Mouse (Mus musculus) heart, adult 8-10 months (tissue): ENCODE measurements around the gene Dthd1. TPM values are rescaled to one million over a fixed set of nuclear protein-coding genes. Genes with fewer than 3 reads are reported as not detected.

Experiments used
- DNase-seq: peaks from one replicate; pipeline ENCODE4 v3.0.0; 2022; ENCODE audit warnings: low spot score
- total RNA-seq, 4 experiments: library from RNA; stranded (reverse); gene quantifications; 2 replicates each; pipeline ENCODE4 v1.2.4; 2022

Gene Dthd1
- total RNA-seq, result not detected

DNA sequence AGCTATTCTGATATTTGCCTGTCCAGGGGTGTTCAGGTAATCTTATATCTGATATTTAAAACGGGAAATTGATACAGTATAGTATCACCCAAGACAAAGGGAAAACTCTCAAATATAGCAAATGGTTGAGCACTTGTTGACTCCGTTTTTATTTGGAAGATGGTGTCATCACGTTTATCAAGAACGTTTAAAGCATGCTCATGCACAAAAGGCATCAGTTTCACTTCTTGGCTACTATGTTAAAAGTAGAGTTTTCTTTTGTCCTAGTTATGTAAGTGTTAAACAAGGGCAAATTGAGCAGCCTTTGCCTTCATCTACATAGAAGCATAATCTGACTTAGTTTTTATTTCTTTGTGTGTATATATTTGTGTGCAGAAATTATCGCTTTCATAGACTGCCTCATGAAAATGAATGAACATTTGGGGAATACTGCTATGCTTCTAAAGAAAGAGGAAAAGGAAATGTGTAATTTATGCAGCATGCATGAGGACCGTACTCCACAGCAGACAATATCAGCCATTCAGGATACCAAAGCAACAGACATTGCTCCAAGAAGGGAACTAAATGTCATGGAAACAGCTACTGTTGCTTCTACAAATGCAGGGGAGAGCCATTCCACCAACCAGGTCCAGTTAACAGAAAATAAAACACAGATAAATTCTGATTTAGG, at the start of gene Dthd1:
Gene Dthd1, plus strand, starts transcription at position 422 of the 670 bp plus-strand sequence.
- no peak for DNase-seq

GRCm38 (mm10) chr5:62764161-62764560, 49.5 kb upstream of the Dthd1 start:
- no peak for DNase-seq

DNA sequence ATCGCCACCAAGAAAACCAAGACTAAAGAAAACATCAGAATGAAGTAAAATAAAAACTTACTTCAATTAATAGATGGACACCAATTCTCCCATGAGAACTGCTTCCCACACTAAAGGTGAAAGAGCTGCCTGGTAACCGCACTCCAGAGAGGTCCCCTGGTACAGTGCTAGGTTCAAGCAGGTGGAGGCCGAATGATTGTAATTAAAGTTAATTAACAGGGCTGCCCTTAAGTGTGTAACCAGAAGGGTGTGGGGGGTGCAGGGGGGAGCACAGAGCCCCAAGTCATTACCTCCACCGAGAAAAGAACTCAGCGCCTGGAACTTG, 48.2 kb upstream of the Dthd1 start:
- no peak for DNase-seq

DNA sequence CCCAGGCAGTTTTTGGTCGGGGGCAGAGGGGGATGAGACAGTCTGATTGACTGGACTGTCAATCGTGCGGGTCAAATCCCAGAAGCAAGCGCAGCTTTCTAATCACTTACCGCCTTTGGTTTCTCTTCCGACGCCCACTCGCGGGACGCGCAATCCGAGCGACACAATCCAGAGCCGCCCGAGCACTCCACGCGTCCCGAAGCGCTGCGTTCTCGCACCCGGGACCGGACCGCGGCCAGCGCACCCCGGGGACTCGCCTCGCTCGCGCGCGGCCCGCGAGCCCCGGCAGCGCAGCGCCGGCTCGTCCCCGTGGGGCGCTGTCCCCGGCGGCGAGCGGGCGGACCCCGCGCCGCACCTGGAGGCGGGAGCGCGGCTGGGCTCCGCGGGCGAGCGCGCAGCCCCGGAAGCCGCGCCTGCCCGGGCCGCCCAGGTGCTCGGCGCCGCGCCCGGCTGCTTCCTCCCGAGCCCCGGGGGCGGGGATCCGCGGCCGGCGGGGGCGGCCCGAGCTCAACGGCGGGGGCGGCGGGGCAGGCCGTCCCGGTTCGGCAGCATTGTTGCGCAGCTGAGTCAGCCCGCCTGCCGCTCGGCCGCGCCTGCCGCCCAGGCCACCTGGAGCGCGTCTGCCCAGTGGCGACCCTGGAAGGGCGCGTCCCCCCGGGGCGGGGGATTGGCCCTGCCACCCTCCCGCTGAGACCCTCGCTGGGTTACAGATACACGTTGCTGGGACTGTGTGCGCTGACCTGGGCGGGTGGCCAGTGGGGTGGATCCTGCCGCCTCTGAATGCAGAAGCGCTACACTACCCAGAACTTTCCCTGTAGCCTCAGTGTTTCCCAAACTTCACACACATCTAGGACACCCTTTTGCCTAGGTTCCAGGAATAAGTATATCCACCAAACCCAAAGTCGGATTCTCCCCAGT, 47.6 kb upstream of the Dthd1 start, which contains the start of gene Arap2:
Gene Arap2, minus strand, starts transcription at position 376 of the 918 bp plus-strand sequence.
- peak; percentile 60 for DNase-seq

DNA sequence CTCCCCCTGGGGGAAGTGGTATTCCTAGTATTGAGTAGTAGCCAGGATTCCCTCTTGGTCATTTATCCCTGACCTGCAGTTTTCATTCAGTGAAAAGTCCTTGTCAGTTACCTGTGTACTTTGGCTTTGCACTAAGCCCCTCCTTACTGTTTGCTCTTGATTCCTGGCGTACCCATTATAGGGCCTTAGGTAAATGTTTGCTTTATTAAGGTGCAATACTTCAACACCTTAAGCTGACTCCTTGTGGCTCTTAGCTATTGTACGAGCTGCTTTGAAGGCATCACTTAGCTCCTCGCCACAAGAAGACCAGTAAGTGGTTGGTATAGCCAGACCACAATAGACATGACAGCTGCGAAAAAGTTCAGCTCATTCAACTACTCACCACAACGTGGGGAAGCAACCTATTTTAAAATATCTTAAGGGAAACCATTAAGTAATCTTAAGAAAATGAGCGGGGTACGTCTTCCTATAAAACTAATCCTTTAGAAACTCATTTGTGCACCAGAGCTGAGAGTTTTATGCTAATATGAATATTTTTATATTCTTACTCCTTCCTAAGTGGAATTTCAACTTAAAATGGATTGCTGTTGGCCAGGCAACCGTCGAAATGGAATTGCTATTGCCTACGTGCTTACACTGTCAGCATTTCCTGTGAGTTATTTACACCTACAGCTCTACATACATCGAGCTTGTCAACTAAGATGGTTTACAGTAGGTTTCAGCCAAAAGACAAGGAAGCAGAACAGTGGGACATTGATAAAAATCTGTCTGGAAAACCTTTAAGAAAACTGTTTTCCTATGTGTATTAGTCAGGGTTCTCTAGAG, 41.6 kb upstream of the Dthd1 start:
- no peak for DNase-seq

- DNase-seq, result no peak
Measured at GRCm38 (mm10) chr5:62777804-62778203, 35.8 kb upstream of the Dthd1 start.

DNA sequence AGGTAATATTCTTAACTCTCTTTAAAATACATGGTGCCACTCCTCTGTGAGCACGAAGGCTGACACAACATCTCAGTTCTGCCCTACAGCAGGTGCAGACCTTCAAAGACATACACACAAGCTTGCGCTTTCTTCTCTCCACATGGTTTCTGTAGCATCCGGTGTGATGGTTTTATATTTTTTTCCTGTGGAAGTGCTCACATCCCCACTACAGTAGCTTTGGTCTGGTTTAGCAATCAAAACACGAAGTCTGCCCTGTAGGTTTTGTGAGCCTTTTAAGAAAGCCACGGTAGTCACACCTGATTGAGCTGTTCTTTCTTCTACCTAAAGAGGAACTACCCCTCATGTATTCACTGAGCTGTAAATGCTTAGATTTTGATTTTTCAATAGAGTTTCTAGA, 34.9 kb upstream of the Dthd1 start:
- DNase-seq, result no peak

DNA sequence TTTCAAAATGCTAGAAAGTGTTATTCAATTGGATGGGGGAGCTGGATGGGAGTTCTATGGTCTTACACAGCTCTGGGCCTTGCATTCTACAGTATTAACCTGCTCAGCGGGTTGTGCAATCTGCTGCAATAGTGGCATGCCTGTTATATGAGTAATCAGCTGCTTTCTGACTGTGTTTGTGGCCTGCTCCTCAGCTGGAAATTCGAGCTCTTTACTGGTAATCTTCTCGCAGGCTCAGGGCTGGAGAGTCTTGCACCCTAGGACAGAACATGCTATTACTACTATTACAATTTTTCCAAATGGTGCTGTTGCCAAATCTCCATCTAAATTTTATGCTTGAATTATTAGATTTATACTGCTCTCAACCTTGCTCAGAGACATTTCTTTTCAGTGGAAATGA, 26.8 kb upstream of the Dthd1 start:
- DNase-seq, result no peak

- no peak for DNase-seq
Measured at GRCm38 (mm10) chr5:62790921-62791564, 22.6 kb upstream of the Dthd1 start.

GRCm38 (mm10) chr5:62792776-62793175, 20.8 kb upstream of the Dthd1 start:
- DNase-seq, result no peak

DNA sequence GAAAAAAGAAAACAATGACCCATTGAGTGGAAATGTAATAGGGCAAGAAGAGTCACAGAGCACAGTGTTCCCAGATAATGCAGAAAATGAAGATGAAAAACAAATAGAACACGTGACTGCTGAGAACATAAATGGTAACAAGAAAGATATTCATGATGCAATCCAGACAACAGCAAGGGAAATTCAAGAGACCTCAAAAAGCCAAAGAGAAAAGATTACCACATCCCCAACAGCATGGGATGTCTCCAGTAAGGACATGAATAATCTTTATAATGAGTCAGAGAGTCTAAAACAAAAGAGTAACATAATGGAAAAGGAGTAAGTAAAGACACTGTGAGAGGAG, 420 bp downstream of the Dthd1 start:
- DNase-seq, result no peak

- DNase-seq, result no peak
Measured at GRCm38 (mm10) chr5:62815741-62816140, 2.1 kb downstream of the Dthd1 start.

DNA sequence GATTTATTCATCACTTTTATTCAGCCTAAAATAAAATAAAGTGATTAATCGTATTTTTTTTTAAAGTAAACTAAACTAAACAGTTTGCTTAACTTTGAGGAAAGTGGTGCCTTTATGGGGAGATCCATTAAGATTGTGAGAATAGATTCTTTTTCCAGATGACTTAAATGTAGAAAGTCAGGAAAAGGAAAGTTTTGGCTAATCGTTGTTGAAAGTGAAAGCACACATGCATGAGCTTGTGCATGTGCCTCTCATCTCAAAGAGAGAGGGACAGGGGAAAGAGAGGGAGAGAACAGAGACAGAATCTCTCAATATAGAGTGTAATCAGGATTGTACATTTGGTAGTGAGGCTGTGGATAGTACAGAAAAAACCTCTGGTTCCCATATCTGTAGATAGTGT, 5.9 kb downstream of the Dthd1 start:
- DNase-seq, result no peak

- DNase-seq, result no peak
Measured at GRCm38 (mm10) chr5:62820363-62821271, 7.0 kb downstream of the Dthd1 start.

GRCm38 (mm10) chr5:62842955-62843730, 29.5 kb downstream of the Dthd1 start:
- no peak for DNase-seq

GRCm38 (mm10) chr5:62846571-62847131, 33.0 kb downstream of the Dthd1 start:
- no peak for DNase-seq

GRCm38 (mm10) chr5:62851337-62851736, 37.7 kb downstream of the Dthd1 start:
- DNase-seq, result no peak

GRCm38 (mm10) chr5:62854361-62854844, 40.8 kb downstream of the Dthd1 start:
- DNase-seq, result no peak

- DNase-seq, result no peak
Measured at GRCm38 (mm10) chr5:62857502-62857901, 43.9 kb downstream of the Dthd1 start.
